Mouse (Mus musculus): ENCODE measurements around the gene Mtfr1l.
"Not testable (repeated sequence)": the region's sequence is repeated elsewhere in the genome, so short reads cannot be mapped to it uniquely, and the experiment has no call there.

Gene Mtfr1l

GRCm38 (mm10) chr4:134514309-134514930, 20.8 kb downstream of the Mtfr1l start:
- no peak for DNase-seq

GRCm38 (mm10) chr4:134512798-134513197, 22.4 kb downstream of the Mtfr1l start:
- DNase-seq: peak; percentile 40

GRCm38 (mm10) chr4:134511730-134512129, 23.5 kb downstream of the Mtfr1l start:
- no peak for DNase-seq

- DNase-seq: peak; percentile 86
These were observed 24.3 kb downstream of the Mtfr1l start, which contains the start of gene Aunip for GRCm38 (mm10) chr4:134510845-134511411. Aunip (plus strand) TSS chr4:134510999.

- DNase-seq: no peak
These were observed 24.8 kb downstream of the Mtfr1l start for GRCm38 (mm10) chr4:134510396-134510795.

GRCm38 (mm10) chr4:134506713-134507112, 28.5 kb downstream of the Mtfr1l start:
- no peak for DNase-seq

- no peak for DNase-seq
These were observed 29.1 kb downstream of the Mtfr1l start for GRCm38 (mm10) chr4:134505966-134506594.

GRCm38 (mm10) chr4:134505303-134505789, 29.8 kb downstream of the Mtfr1l start:
- no peak for DNase-seq

- no peak for DNase-seq
These were observed 31.4 kb downstream of the Mtfr1l start for GRCm38 (mm10) chr4:134503686-134504357.

- no peak for DNase-seq
These were observed 34.1 kb downstream of the Mtfr1l start for GRCm38 (mm10) chr4:134501095-134501494.

- DNase-seq: not testable (repeated sequence)
These were observed 36.2 kb downstream of the Mtfr1l start for GRCm38 (mm10) chr4:134498983-134499382.

GRCm38 (mm10) chr4:134497986-134498731, 37.0 kb downstream of the Mtfr1l start:
- no peak for DNase-seq

- DNase-seq: no peak
These were observed 38.0 kb downstream of the Mtfr1l start for GRCm38 (mm10) chr4:134497223-134497622.

GRCm38 (mm10) chr4:134496595-134497210, 38.5 kb downstream of the Mtfr1l start, which contains the start of gene Paqr7:
Paqr7 (plus strand) TSS chr4:134496697.
- peak; percentile 75 for DNase-seq

- DNase-seq: peak; percentile 23
These were observed 39.7 kb downstream of the Mtfr1l start for GRCm38 (mm10) chr4:134495546-134495923.

GRCm38 (mm10) chr4:134494780-134495545, 40.2 kb downstream of the Mtfr1l start:
- peak; percentile 77 for DNase-seq

- not testable (repeated sequence) for DNase-seq
These were observed 41.0 kb downstream of the Mtfr1l start for GRCm38 (mm10) chr4:134494161-134494560.

- DNase-seq: peak; percentile 35
These were observed 43.5 kb downstream of the Mtfr1l start for GRCm38 (mm10) chr4:134491716-134492115.

GRCm38 (mm10) chr4:134489986-134490665, 45.1 kb downstream of the Mtfr1l start:
- DNase-seq: no peak

- DNase-seq: no peak
These were observed 47.0 kb downstream of the Mtfr1l start for GRCm38 (mm10) chr4:134488211-134488610.

Data from thymus, postnatal 25 days (tissue).